Mouse (Mus musculus) telencephalon, adult 2 months (tissue): ENCODE measurements around the gene Acadvl.

Experiments
- DNase-seq: peaks from one replicate; pipeline ENCODE4 v3.0.0-alpha.2; 2011; ENCODE audit warnings: low read depth, low spot score

Acadvl gene

DNA sequence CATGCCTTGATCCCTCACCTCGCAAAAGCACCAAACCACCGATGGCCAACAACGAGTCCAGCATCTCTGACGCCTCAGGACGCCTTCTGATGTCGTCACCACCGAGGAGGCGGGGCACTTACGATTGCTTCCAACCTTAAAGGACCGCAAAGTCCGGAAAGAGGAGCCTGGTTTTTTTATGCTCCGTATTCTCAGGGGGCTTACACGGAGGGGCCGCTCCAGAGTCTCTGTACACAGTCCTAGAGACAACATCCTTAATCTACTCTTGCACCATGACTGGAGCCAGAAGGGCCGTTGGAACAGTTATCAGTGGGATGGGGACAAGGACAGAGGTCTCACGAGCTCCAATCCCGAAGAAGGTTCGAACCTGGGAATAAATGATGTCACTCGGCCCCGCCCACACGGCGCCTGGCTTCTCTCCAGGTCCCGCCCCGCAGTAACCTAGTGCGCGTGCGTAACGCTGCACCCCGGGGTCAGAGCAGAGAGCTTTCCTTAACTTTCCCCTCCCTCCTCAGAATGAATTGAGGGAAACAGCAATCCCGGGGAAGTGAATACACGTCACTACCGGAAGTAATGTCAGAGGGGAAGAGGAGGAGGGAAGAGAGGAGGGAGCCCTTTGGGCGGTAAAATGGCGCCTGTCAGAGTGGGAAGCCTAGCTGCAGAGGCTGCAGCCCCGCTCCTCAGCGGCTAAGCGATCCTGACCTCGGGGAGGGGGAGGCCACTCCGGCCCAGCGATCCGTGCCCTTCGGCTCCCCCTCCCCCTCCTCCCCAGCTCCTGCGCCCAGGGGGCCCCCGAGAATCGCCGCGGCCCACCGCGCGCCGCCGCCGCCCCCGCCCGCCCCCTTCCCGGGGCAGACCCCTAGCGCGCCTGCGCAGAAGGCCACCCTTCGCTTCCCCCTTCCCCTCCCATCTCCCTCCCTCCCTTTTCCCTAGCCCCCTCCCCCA lies 34.7 kb downstream of the Acadvl start:
- peak; percentile 99 for DNase-seq

DNA sequence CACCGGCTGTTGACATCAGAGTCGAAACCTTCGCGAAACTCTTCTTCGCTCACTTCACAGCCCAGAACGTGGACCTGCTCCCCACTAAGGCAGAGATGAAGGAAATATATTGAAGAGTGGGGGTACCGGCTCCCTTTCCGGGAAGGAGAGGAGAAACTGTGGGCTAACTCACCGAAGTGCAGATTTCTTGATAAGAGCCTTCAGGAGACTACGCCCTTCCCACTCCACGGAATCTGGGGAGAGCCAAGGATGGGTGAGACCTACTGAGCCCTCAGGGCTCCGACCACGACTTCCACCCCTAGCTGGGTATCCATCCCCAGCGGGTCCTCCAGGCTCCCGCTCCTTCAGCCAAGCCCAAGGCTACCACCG lies 35.4 kb downstream of the Acadvl start:
- no peak for DNase-seq

- no peak for DNase-seq
Measured at GRCm38 (mm10) chr11:69976271-69976670, 38.9 kb downstream of the Acadvl start.

DNA sequence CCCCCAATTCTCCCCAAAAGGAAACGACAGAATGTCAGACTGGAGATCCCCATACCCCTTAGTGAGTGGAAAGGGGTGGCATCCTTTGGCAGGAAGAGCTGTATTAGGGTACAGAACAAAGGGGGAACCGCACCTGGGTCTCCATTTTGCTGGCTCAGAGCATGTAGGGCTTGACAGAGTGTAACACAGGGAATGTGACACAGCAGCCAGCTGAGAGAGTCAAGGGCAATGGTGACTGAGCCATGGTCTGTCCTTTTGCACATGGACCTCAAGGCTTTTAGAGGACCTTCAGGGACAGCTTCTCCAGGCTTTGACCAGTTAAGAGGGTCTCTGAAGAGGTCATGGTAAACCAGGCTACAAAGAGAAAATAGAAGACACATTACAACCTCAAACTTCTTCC lies 40.3 kb downstream of the Acadvl start:
- DNase-seq: no peak

- DNase-seq: no peak
Measured at GRCm38 (mm10) chr11:69970775-69971174, 44.4 kb downstream of the Acadvl start.

- no peak for DNase-seq
Measured at GRCm38 (mm10) chr11:69970222-69970621, 45.0 kb downstream of the Acadvl start.

- DNase-seq: no peak
Measured at GRCm38 (mm10) chr11:69968793-69969192, 46.4 kb downstream of the Acadvl start.

DNA sequence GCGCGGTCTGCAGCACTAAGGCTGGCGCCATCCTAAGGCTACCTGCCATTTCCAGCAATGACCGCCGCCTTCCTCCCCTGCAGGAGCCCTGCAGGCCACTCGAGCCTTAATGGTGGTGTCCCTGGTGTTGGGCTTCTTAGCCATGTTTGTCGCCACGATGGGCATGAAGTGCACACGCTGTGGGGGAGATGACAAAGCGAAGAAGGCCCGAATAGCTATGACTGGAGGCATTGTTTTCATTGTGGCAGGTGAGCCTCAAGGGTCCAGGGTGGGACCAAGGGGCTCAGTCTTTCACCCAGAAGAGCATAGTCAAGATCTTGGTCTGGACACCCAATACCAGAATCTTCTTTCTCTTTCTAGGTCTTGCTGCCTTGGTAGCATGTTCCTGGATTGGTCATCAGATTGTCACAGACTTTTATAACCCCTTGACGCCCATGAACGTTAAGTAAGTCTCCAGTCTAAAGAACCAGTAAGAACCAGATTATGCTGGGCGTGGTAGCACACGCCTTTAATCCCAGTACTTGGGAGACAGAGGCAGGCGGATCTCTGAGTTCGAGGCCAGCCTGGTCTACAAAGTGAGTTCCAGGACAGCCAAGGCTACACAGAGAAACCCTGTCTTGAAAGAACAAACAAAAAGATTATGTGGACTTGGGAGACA lies 48.2 kb downstream of the Acadvl start:
- DNase-seq: no peak

DNA sequence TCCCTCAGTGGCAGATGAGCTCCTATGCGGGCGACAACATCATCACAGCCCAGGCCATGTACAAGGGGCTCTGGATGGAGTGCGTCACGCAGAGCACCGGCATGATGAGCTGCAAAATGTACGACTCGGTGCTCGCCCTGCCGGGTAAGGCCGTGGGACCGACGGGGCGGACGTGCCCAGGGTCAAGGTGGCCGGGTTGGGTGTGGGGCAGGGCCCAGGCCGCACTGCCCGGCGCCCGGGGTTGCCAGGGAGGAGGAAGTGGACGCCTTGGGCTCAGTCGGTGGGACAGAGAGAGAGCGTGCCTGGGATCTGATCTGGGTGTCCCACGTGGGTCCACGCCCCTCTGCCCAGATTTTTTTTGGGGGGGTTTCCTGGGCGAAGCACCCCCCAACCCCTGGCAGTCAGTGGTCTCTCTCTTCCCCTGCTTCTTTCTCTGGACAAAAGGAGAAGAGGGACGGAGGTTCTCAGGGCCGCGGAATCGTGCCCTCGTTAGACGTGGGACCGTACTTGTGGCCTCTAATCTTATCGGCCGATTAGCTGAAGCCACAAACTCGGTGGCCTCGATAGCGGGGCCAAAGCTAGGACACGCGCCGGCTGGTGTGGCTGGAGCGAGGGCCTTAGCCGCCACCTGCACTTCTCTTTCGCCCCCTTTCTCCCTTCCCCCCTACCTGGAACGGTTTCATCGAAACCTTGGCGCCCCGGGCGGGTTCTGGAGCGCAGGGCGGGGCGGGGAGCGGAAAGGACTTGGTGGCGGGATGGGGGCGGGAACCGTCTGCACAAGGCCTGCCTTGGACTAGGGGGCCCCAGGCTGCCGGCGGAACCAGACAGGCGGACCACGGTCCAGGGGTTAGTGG lies 49.0 kb downstream of the Acadvl start:
- DNase-seq: no peak

GRCm38 (mm10) chr11:69965271-69966005 lies 49.8 kb downstream of the Acadvl start:
- no peak for DNase-seq

DNA sequence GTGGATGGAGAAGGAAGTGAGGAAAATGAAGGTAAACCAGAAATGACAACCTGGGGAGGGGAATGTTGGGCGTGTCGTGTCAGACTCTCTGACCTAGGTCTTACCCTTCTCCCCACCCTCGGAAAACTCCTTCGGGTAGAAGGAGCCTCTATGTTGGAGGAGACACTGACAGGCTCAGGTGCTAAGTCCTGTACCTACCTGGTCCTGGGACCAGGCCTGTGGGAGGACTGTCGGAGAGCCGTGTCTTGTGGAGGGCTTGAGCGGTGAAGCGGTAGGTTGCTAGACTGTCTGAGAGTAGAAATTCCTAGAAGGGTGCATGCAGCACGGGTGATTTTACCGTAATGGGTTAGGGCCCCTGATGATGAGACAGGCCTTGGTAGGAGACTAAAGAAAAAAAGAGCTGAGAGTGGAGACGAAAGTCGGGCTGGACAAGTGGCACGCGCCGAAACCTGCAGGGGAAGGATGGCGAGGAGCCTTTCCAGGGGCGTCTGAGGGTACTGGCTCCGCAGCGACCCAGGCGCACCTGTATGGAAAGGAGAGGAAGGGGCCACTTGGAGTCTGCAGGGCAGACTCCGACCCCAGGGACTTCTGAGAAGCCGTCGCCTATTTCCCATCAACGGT lies 50.5 kb downstream of the Acadvl start, which contains the start of gene Cldn7:
TSS of gene Cldn7 (plus strand) at position 130 of the 621 bp plus-strand sequence.
- no peak for DNase-seq

GRCm38 (mm10) chr11:69961841-69962240 lies 53.4 kb downstream of the Acadvl start:
- no peak for DNase-seq

GRCm38 (mm10) chr11:69960616-69961015 lies 54.6 kb downstream of the Acadvl start:
- no peak for DNase-seq
